Mouse (Mus musculus) kidney, adult 9 months (tissue): Measurements from ENCODE around the gene Tprg.

Experiments used
- DNase-seq: peaks from one replicate; pipeline ENCODE4 v3.0.0; 2022

Tprg gene

DNA sequence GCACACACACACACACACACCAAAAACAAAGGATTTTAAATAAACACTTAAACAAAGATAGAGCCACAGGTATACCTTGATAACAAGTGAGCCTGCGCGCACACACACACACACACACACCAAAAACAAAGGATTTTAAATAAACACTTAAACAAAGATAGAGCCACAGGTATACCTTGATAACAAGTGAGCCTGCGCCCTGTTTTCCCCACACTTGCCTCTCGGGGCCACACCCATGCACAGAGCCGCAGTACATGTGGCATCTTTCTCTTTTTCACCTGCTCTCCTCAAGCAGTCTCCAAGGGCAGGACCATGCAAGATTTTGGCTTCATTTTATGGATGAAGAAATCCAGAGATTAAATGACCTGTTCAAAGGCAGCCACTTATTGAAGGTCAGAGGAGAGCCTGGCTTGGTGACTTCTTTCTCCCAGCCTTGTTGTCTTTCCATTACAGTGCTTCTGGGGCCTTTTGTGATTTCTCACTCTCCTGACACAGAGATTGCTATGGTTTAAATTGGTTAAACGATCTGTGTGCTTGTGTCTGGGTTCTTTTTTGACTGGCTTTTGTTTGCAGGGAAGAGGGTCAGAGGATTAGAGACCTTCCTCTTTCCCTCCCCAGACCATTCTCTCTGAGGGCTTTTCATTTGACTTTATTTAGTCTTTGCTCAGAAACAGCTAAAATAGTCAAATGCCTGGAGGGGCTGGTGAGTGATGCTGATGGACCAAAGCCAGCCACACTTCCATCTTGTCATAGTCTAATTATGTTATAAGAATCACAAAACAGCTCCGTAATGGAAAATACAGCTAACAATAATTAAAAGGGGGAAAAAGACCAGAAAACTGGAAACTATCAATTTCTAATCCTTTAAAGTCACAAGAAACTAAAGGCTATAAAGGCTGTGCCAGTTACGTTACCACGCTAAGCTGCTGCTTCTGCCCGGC, 46.9 kb downstream of the Tprg start:
- DNase-seq, result no peak

DNA sequence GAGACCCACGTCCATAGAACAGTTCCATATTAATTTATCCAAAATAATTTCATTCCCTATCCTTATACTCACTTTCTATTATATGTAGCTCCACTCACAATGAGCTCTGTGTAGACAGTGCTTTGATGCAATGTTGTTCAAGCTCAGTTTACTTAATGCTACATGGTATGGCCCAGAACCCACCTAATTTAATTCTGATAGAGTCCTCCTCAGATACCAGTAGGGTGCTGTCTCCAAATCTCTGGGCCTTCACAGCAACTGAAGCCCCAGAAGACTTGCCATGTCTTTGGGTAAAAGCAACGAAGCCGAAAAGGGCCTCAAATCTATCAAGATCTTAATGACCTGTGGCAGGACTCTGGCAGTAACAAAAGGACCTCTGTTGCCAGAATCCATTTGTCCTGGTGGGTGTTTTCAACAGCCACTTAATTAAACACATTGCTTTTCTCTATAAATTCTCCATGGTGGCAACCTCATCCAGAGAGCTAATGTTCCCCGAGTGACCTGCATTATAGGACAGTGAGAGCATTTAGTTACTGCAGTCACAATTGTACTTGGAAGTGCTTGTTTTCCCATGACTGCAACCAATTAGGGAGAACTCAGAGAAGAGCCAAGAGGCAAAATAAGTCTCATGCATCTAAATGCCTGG, 48.6 kb downstream of the Tprg start:
- no peak for DNase-seq

DNA sequence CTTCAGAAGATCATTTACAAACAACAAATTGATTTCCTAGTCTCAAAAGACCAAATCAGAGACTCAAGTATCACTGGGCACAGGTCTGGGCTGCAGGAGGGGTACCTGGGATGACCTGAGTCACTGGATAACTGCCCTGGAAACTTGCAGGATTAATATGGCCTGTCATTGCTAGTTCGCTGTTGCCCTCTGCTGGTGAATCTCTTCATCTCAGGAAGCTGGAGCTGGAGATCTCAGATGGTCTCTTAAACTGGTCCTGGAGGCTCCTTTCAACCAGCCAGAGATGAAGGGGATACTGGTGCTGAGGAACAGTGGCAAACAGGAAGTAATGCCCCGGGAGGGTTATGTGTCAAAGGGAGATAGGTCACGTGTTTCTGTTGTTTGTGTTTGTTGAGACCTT, 63.0 kb downstream of the Tprg start:
- DNase-seq, result peak; percentile 73

DNA sequence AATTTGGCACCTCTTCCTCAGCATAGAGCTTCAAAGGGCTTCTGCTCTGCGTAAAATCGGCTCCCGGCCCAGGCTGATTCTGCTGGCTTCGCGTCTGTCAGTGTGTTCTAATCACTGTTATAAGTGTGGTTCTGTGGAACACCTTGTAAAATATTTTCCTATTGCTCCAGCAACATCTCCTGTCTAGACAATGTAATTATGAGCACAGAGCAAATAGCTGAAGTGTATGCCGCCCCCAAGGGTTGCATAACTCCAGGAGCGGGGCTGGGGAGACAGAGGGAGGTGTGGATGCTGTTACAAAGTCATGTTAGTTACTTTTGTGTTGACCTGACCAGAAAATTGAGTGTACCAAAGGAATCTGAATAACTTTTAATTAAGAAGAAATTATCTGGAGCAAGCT, 81.2 kb downstream of the Tprg start:
- no peak for DNase-seq

DNA sequence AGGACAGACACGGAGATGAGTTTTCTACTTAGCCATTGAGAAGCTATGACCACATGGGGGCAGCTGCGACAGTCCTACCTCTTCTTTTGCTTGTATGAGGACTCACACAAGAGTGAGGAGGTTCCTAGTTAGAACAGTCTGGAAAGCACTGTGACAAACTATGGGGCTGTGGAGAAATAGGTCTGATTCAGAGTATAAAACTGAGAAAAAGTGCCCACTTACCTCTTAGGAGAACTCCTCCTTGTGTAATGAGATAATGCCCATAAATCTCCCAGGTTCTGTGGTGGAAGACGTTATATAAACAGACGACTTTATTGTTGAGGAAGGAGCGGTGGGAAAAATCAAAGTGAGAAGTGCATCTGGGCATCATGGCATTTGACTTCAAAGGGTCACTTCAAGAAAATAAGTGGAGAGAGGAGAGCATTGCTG, 83.4 kb downstream of the Tprg start:
- peak; percentile 25 for DNase-seq

DNA sequence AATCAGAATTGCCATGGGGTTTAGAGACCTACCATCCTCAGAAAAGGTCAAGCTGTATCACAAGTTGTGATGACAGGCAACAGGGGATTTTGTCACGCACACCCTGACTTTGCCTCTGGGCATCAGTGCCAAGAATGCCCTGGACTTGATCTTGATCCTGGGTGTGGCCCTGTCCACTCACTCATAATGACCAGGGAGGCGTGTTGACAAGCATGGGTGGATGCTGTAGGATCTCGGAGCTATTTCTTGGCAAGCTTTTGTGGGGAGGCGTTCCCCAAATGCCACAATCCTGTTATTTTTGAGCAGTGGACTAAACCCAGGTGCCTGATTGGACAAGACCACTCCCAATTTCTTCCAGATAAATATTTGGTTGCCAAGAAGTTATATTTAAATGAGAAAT, 87.5 kb downstream of the Tprg start:
- no peak for DNase-seq

DNA sequence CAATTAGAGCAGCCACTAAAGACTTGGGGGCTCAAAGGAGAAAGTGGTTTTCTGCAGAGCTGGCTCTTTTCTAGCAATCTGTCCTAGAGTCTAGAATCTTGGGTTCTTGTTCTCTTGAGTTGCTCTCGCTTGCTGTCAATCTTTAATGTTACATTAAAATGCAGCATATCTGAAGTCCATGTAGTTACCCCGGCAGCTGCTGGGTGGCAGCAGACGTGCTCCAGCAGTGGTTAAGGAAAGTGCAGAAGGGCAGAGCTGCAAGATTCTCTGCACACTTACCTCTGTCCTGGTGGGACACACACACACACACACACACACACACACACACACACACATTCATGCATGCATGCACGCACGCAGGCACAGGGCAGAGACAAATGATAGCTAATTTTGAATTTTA, 88.2 kb downstream of the Tprg start:
- peak; percentile 55 for DNase-seq

DNA sequence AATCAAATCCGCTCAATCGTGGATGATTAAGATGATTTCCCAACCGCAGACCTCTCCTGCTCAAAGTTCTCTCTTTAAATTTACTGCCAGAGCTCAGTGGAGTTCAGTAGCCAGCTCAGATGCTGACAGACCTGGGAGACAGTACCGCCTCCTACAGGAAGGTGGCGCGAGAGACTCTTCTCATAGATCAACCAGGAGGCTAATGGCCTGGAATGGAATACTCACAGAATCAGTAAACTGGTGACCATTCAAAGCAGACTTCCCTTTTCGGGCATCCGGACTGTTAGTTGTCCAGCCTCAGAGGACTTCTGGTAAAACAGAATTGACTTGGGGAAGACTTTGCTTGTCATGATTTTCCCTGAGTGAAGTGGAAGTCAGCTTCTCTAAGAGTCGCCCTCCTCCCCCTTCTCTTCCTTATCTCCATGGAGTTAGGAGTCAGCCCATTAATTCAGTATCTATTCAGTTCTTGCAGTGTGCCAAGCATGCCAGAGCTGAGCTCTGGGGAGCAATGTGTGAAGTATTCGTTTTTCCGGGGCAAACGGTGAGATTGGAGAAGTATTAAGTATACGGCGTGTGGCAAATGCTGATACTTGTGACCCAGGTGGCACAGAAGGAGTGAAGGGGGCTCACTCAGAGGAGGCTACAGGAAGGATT, 90.2 kb downstream of the Tprg start:
- DNase-seq, result peak; percentile 93

DNA sequence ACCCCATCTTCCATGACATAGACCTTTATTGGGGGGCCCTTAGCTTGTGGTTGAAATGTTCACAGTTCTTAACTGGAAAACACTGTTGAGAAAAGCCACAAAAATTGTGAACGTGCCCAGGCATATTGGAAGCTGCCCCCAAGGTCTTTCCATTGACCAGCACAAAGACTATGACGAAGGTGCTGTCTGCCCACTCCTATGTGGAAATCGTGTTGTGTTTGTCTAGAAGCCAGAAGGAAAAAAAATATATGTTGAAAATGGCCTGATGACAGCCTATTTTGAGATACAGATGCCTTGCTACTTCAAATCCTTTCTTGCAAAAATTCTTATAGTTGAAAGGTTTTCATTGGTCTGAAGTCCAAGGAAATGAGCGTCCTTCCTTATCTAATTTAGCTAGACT, 91.1 kb downstream of the Tprg start:
- DNase-seq, result no peak

DNA sequence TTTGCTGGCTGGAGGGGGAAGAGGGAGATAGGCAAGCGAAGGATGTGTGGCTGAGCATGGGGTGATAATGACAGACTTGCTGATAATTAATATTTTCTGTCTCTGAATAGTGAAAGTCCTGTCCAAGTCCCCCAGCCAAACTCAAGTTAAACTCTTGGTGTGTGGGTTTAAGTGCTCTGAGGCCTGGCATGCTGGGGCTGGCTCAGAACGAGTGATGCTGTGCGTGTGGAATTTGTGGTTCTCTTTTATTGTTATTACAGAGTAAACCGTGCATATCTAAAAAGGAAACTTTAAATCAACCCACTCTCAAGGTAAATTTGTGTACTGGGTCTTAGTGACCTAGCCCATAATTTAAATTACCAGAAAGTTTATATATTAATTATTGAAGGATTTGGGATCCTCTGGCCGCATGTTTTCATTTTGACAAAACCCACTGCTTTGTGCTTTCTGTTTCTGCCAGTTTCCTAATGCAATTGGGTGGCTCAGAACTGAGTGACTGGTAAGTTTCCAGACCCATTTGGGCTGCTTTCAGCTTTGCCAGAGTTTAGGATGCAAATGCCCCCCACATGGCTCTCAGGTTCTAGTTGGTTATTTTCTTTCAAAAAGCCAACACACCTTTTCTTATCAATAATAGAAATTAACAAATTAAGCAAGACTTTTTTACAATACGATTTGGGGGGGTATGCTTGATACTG, 99.0 kb downstream of the Tprg start:
- no peak for DNase-seq

DNA sequence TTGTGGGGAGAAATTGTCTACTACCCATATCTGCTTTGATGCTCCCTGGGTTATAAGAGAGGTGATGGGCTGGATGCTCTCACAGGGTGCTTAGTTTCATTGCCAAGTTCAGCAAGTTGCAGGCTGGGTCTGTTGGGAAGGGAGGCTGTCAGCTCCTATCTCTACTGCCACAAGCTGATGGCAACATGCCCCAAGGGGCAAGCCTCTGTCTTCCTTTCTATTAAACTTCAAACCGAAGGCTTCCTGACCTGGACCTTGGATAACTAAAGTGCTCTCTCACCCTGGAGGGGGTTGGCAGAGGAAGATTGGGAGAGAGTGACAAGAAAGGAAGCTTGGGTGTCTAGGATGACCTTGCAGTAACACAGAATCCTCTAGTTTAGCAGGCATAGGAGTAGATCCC, 108.1 kb downstream of the Tprg start:
- DNase-seq, result peak; percentile 85

DNA sequence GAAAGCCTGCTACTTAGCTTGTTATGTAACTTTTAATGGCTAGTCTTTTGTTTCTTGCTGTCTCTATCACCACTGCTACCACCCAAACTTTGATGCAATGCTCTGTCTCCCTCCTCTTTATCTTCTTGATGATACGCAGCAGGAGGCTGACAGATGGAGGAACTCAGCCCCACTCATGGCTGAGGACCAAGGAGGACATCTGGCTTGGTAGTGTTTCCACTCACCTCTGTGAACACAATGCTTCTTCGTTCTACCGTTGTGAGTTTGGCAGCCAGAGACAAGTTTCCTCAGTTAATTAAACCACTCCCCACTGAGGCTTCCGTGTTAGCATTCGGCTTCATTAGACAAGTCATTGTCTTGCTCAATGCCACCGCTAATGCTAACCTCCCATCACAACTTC, 117.5 kb downstream of the Tprg start:
- DNase-seq, result no peak

DNA sequence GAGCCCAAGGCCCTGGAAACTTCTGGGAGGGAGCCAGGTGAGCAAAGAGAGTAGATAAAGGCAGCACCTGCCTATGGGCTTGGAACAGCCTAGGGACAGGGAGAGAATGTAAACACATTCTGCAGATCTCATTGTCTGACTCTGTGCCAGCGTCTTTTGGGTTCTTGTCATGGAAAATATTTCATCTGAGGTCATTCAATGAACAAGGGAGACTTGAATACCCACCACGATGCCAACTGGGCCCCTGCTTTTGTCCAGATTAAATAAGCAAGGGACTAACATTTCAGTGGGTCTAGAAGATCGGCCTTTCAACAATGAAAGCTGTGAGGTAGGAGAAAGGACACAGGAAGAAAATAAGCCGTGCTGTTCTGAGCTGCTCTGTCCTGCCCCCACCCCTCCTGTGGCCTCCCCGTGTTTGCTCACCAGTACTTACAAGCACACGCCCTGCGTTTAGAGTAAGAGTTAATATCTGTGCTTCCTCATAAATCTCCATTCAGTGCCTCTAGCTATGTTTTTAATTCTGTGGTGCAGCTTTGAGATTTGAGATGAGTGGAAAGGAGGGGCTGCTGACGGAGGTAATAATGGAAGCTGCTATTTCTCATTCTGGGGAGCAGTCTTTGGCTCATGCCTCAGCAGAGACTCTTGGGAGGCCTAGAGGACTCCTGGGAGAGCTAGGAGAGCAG, 120.7 kb downstream of the Tprg start:
- DNase-seq, result peak; percentile 15

DNA sequence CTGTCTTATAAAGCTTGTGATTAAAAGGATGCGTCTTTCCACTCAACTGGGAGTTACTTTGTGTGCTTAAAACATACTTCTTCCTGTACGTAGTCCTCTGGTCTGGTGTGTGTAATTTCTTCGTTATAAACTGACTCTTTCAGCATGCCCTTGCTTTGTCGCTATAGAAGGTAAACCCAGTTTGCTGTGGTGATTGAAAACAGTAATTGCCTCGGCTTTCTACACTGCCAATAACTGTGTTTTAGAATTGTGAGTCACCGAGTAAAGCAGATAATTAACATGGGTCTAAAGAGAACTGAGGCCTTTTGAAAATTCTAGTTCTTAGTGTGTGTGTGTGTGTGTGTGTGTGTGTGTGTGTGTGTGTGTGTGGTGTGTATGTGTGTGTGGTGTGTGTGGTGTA, 121.4 kb downstream of the Tprg start:
- DNase-seq, result no peak

DNA sequence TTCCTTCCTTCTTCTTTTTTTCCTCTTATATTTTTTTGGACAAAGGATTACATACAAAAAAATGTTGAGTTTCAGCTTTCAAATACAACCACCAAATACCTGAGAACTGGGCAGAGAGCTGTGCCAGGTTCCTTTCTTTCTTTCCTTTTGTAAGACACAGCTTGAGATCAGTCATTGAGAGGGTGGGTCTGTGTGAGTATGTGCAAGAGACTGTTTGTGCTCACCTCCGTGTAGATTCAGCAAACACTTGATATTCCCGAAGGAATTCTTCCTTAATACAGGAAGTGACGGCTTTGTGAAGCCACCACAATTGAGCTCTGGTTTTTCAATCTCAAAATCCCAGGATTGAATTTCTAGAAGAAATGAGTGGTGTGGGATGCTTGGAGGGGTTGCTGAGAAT, 124.7 kb downstream of the Tprg start:
- DNase-seq, result no peak

DNA sequence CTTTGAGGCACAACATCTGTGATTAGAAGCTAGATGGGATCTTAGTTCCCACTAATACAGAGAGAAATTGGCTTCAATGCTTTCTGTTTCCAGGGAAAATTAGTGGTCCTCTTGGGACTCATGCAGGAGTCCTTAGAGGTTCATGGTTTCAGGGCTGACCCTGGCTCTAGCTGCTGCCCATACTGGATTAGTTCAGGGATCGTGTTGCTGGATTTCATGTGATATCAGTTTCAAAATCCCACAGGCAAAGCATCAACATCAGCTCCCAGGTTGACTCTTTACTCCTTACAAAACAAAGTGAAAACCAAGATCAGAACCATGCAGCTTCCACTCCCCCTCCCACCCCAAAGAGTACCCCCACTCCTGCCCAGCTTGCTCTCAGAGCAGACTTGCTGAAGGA, 127.3 kb downstream of the Tprg start:
- DNase-seq, result no peak

DNA sequence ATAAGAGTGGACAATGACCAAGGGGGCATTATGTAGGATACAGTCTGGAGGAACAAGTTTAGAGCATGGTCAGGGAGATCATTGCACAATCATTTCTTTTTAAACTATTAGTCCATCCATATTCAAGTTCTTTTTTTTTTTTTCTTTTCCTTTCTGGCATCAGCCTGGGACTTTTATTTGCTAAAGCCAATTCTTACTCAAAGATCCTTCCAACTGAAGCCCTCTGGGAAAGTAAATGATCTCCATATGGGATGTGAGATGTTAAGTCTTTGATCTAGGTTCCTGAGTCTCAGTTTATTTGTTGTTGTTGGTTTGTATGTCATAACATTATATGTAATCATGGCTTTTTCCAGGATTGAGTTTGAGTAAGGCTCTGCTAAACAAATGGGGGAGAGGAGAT, 128.6 kb downstream of the Tprg start:
- no peak for DNase-seq

DNA sequence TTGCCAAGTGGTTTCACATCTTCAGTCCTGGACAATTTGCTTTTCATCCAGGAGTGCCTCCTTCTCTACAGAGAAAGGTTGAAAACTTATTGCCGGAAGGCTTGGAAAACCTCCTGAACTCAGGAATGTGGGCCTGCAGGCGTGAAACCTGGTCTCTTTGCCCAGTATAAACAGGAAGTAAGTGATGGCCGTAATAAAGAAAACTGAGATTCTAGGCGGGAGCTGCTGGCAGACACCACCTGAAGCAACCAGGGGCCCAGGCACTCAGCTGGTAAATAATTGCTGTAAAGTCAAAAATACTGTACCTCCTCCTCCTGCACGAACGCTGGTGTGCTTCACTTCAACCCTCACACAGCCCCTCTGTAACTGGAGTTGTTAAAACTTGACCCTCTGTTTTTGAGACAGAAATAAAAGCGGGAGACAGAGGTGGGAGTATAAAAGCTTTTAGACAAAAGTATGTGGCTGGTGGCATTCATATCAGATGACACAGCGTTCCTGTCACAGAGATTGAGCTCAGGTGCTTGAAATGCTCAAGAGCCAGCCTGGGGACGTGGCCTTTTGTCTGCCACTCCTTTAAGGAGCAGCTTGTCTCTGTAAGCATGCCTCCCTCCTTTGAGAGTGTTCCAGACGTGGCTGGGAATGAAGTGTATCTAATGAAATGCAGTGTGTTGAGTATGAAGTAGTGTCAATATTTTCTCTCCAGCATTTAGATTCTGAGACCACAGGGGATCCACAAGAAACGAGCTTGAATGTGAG, 131.4 kb downstream of the Tprg start:
- DNase-seq, result no peak

DNA sequence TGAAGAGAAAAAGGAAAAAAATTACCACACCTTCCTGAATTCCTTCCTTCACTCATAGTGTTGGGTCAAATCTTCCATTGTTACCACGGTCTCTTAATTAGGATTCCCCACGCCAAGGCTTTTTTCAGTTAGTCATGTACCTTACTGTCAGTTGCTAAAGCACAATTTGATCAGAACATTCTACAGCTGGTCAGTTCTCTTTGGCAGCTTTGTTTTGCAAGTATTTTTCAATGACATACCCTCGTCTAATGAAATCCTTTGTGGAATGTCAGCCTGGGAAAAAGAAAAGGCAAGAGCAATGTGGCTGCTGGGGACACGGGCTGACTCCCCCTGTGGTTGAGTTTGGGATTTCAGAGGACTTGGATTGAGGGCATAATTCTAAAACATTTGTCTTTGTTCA, 136.4 kb downstream of the Tprg start:
- no peak for DNase-seq

DNA sequence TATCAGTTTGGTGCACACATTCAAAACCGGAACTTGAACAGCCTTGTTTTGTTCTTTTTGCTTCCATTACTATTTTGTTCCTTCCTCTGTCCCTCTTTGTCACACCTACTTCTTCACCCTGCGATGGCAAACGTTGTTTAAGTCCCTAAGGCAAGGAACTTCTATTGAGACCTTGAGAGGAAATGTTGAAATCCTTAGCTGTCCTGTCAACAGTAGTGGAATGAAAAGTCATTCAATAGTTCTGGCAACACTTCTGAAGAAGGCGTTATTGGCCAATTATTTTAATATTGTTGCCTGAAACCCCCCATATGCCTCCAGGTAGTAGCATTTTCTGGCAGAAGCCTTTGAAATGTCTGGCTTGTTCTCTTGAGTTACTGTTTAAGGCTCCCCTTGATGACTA, 137.4 kb downstream of the Tprg start:
- no peak for DNase-seq

DNA sequence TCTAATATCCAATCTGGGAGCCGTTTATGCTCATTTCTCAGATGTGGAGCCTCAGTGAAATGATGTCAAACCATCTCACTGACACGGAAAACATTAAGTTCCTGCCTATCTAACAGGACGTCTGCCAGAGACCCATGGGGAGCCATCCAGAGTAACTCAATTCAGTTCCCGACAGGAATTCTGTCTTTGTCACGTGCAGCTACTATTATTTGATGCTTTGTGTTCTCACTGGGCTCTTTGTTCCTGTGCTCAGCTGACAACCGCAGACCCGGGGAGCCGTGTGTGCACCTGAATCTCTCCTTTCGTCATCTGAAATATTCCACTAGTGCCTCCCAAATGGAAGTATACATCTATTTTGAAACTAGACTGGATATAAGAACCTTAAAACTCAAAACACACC, 138.3 kb downstream of the Tprg start:
- DNase-seq, result no peak

DNA sequence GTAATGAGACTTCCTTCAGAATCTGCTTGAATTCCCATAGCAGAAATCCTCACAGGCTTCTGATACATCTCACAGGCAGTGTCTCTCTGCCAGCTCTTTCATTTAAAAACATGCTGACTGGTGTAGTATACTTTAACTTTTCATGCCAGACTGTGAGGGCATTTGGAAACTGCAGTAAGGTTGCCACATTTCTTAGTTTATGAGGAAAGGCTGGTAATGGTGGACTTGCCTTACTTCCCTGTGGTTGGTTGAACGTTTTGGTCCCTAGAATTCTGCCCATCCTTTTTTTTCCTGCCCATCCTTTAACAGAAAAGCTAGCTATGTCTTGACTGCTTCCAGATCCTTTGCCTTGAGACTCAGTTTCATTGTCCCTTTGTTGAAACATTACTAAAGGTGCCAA, 138.8 kb downstream of the Tprg start:
- DNase-seq, result no peak
